Mouse (Mus musculus) layer of hippocampus, postnatal 25 days (tissue): ENCODE results near the gene Igsf3. TPM values are rescaled to one million over a fixed set of nuclear protein-coding genes. Genes with fewer than 3 reads are reported as not detected.
A peak's percentile ranks its signal among the peaks of the same experiment; 100 is the strongest.

ENCODE experiments used
- DNase-seq, 2 experiments: peaks; one replicate each; pipeline ENCODE4 v3.0.0; 2022; ENCODE audit warnings: mixed read lengths in 2 of 2, low spot score in 1 of 2; ENCODE audit errors: extremely low spot score in 1 of 2
- total RNA-seq, 2 experiments: library from RNA; stranded (reverse); gene quantifications; 2 replicates each; pipeline ENCODE4 v1.2.3; 2021

The Igsf3 gene
- total RNA-seq, 2 experiments from 2014 or later, result 18.8 to 24.3 TPM

- DNase-seq, result no peak
These were observed 60.2 kb downstream of the Igsf3 start for GRCm38 (mm10) chr3:101437021-101437563.

DNA sequence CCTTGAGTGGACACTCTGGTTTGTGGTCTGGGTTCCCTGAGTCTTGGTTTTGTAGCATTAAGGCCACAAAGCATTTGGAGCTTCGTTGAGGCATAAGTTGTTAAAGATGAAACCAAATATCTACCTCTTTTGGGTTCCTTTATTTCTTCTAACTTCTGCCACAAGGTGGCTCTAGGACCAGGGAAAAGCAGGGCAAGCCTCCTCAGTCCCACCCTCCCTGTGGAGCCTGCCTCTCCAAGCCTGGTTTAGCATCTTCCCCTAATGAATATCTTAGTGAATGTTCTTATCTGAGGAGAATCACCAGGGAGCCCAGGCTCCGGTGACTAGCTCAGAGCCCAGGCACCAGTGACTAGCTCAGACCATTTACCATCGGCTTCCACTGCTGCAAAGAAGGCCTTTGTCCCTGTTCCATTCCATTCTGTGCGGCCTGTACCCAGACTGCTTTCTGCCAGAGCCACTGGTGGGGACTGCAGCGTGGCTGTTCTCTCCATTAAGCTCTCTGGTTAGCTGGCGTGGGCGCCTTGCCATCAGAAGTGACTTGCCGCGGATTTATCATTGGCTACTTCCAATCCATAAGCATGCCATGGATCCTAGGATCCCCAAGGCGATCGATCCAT, 66.5 kb downstream of the Igsf3 start:
- no peak for DNase-seq

- DNase-seq, result no peak
These were observed 67.6 kb downstream of the Igsf3 start for GRCm38 (mm10) chr3:101444437-101444836.

DNA sequence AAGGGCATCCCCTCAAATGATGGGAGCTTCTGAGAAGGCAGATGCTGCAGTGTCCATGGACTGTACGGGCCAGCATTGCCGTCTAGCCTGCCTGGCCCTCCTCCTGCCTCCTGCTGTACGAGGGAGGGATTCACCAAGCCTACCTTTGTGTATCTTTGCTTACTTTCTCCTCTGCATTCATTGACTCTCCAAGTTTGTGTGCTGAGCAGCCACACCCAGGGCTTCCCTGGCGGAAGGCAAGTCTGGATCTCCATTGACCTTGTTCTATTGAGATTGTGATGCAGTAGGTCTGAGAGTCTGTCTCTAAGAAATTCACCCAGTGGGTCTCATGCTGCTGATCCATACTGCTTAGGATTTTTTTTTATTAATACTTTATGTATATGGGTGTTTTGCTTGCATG, 70.4 kb downstream of the Igsf3 start:
- DNase-seq, result no peak

DNA sequence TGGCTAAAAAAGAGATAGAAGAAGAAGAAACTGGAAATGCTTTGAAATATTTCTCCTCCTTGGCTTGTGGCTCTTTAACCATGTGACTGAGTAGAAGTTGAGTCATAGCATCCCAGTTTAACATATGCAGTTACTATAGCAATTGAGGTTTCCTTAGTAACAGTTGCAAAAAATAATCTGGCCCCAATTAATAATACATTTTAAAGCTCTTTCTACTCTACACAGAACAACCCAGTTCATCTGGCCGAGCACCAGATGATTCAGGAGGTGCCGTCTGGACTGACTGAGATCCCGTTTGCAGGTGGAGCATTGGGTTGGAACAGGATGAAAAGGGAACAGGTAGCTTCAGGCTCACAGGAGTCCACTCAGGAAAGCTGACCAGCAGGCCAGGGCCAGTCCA, 71.9 kb downstream of the Igsf3 start:
- no peak for DNase-seq

- no peak for DNase-seq
These were observed 74.0 kb downstream of the Igsf3 start for GRCm38 (mm10) chr3:101450811-101451428.

- DNase-seq, result no peak
These were observed 83.7 kb downstream of the Igsf3 start for GRCm38 (mm10) chr3:101460618-101461017.

DNA sequence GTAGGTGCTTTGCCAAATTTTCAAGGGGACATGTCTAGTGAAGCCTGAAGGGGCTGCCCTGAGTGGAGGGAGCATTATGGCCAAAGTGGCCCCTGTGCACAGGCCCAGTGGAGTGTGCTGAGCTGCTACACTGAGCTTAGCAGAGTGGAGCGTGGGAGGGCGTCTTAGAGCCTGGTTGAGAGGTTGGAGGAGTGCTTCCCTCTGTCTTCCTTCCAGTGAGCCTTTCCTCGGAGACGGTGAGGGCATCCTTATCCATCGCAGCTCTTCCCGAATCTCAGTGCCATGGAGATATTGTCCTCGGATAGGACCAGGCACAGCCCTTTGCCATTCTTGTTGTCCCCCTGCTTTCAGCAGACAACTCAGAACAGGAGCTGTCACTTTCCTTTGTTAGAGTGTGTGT, 84.2 kb downstream of the Igsf3 start:
- DNase-seq, result no peak

DNA sequence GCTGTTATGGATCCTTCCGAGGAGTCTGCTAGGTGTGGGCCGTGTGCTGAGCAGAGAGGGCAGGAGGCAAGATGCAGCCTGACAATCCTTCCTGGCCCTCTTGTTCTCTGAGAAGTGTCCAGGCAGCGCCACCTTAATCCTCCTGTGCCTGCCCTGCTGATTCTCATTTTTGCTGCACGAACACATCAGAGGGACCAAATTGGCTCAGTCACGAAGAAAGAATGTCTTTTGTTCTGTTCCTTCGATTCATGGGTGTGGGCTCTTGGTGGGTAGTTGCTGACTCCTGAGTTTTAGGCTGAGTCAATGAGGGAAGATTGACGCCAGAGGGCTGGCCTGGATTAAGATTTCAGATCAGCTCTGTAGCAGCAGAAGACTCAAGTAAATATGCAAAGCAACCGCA, 84.9 kb downstream of the Igsf3 start:
- DNase-seq, result no peak

GRCm38 (mm10) chr3:101462294-101462693, 85.4 kb downstream of the Igsf3 start:
- DNase-seq, result peak; percentile 67 to 87

DNA sequence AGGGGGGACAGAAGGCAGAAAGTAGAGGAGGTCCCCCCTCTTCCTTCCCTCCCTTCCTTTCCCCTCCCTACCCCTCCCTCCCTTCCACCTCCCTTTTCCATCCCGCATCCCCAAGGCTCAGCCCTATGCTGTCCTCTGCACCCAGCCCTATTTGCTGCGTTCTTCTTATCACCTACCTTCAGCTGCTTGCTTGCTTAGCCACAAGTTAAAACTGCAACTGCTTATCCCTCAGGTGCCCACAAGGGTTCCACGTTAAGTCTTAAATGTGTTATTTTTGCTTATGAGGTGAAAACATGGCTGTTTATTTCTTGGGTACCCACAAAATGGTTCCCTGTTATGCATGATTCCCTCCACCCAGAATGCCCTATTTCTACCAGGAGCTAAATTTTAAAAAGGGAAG, 86.6 kb downstream of the Igsf3 start:
- no peak for DNase-seq

- DNase-seq, result no peak
These were observed 92.8 kb downstream of the Igsf3 start for GRCm38 (mm10) chr3:101469675-101470074.

- no peak for DNase-seq
These were observed 95.0 kb downstream of the Igsf3 start for GRCm38 (mm10) chr3:101471881-101472280.

DNA sequence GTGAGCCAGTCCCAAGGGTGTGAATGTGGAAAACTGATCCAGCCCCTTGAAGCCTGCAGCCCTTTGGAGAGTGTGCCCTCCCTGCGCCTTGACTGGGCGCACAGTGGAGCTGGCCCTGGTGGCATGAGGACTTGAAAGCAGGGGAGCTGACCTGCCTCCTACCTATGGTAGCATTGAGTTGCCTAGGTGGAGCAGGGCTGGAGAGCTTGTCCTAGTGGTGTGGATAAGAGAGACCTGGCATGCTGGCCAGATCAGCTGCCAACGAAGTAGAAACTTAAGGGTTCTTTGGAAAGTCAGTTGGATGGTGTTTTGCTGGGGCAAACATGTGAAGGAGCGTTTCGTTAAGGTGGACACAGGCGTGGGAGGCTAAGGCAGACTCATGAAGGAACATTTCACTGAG, 105.1 kb downstream of the Igsf3 start:
- DNase-seq, result no peak

DNA sequence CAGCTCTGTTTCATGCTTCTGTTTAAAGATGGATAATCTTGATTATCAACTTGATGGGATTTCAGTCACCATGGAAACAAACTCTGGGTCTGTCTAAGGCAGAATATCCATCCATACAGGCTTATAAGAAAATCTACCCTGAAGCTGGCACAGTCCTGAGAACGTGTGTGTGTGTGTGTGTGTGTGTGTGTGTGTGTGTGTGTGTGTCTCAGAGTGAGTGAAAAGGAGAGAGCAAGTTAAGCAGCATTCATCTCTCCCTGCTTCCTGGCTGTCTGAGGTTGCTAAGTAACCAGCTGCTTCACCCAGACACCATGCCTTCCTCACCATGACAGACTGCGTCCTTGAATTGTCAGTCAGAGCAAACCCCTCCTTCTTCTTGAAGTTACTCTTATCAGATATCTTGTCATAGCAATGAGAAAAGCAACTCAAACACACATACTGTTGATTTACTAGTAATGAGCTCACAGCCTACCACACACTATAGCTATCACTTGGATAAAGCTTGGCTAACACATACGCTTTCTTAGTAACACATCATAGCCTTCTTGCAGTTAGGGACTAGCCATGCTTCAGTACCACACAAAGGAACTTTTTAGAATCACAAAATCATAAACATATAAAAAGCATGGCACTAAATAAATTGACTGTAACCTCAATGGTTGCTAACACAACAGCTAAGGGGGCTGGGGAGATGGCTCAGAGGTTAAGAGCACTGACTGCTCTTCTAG, 106.5 kb downstream of the Igsf3 start:
- no peak for DNase-seq

GRCm38 (mm10) chr3:101486054-101486765, 109.3 kb downstream of the Igsf3 start:
- no peak for DNase-seq

GRCm38 (mm10) chr3:101487436-101487835, 110.6 kb downstream of the Igsf3 start:
- DNase-seq, result no peak

DNA sequence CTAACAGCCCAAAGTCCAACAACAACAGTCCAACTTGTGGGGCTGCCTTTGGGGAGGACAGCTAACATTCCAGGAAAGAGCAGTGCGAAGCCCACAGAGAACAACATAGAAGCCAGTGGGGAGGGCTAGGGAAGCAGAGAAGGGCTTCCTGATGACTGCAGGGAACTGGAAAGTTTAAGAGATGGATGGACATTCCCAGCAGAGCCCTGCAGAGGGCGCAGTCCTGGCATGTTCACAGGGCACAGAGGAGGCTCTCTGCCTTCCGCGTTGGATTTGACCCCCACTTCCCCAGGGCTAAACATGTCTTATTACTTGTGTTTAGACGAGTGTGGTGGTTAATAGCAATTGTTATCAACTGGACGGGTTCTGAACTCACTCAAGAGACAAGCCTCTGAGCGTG, 111.3 kb downstream of the Igsf3 start:
- no peak for DNase-seq

GRCm38 (mm10) chr3:101490515-101490914, 113.6 kb downstream of the Igsf3 start:
- no peak for DNase-seq

GRCm38 (mm10) chr3:101492908-101493307, 116.0 kb downstream of the Igsf3 start:
- no peak for DNase-seq

GRCm38 (mm10) chr3:101493937-101494459, 117.1 kb downstream of the Igsf3 start:
- peak; percentile 86 to 98 for DNase-seq
